Mouse (Mus musculus) MEL (cell line): ENCODE data around the gene Bst2. TPM values are rescaled to one million over a fixed set of nuclear protein-coding genes. Genes with fewer than 3 reads are reported as not detected.

Experiments used
- DNase-seq: peaks from one replicate; pipeline ENCODE4 v3.0.0; 2011; ENCODE audit warnings: low read depth, low spot score
- H3K27ac ChIP-seq: 2 replicates; pipeline ENCODE4 v1.5.1; 2012; ENCODE audit warnings: low read depth, mild to moderate bottlenecking, control low read depth, low read length, moderate library complexity; ENCODE audit not compliant: control insufficient read depth
- H3K27me3 ChIP-seq, 2 experiments: fragments of 150-350 bp in 1 of 2; sonication (generic) in 1 of 2; 2 replicates each; pipeline ENCODE4 v1.6.1; 2012; ENCODE audit warnings: low read length in 2 of 2, mild to moderate bottlenecking in 2 of 2, improper control_type of control experiment in 1 of 2, moderate library complexity in 1 of 2; ENCODE audit not compliant: insufficient read depth in 2 of 2, control insufficient read depth in 1 of 2
- H3K36me3 ChIP-seq, 2 experiments: 2 replicates each; pipeline ENCODE4 v1.6.1; 2012 to 2014; ENCODE audit warnings: low read length in 2 of 2, improper control_type of control experiment in 1 of 2, inconsistent platforms in 1 of 2, mild to moderate bottlenecking in 1 of 2; ENCODE audit not compliant: insufficient read depth in 2 of 2, control insufficient read depth in 1 of 2
- H3K4me1 ChIP-seq, 2 experiments: fragments of 150-350 bp in 1 of 2; sonication (generic) in 1 of 2; 2 replicates each; pipeline ENCODE4 v1.6.1; 2012; ENCODE audit warnings: low read length in 2 of 2, improper control_type of control experiment in 1 of 2, mild to moderate bottlenecking in 1 of 2; ENCODE audit not compliant: insufficient read depth in 2 of 2, control insufficient read depth in 1 of 2
- H3K4me3 ChIP-seq, 2 experiments: fragments of 150-350 bp in 1 of 2; sonication (generic) in 1 of 2; 2 replicates each; pipeline ENCODE4 v1.5.1; 2012; ENCODE audit warnings: low read depth in 2 of 2, low read length in 2 of 2, mild to moderate bottlenecking in 2 of 2, moderate library complexity in 2 of 2, control low read depth in 1 of 2, improper control_type of control experiment in 1 of 2; ENCODE audit not compliant: control insufficient read depth in 1 of 2, insufficient read depth in 1 of 2
- H3K79me2 ChIP-seq: 2 replicates; pipeline ENCODE4 v1.6.1; 2012; ENCODE audit warnings: mild to moderate bottlenecking, low read length, moderate library complexity; ENCODE audit not compliant: control insufficient read depth, poor library complexity, insufficient read depth
- H3K9ac ChIP-seq: 2 replicates; pipeline ENCODE4 v1.6.1; 2012; ENCODE audit warnings: low read depth, mild to moderate bottlenecking, control low read depth, low read length, moderate library complexity; ENCODE audit not compliant: control insufficient read depth, poor library complexity, severe bottlenecking
- H3K9me3 ChIP-seq: fragments of 150-350 bp; sonication (generic); replicated peaks from 2 replicates; pipeline ENCODE4 v1.6.1; 2012; ENCODE audit warnings: mild to moderate bottlenecking, low read length, improper control_type of control experiment, moderate library complexity; ENCODE audit not compliant: insufficient read depth
- BHLHE40 ChIP-seq: IDR thresholded peaks from 2 replicates; pipeline ENCODE4 v1.6.1; 2012; ENCODE audit warnings: low read depth, mild to moderate bottlenecking, inconsistent platforms, low read length, improper control_type of control experiment, borderline replicate concordance
- CHD1 ChIP-seq: IDR thresholded peaks from 2 replicates; pipeline ENCODE4 v1.6.1; 2012; ENCODE audit warnings: low read depth, mild to moderate bottlenecking, inconsistent platforms, low read length, improper control_type of control experiment
- CHD2 ChIP-seq: IDR thresholded peaks from 2 replicates; pipeline ENCODE4 v1.6.1; 2011; ENCODE audit warnings: low read length, improper control_type of control experiment
- CTCF ChIP-seq, 3 experiments: IDR thresholded peaks in 2 of 3; conservative IDR thresholded peaks in 1 of 3; 2 replicates each; pipeline ENCODE4 v1.5.1; 2011 to 2012; ENCODE audit warnings: low read length in 3 of 3, low read depth in 2 of 3, mild to moderate bottlenecking in 2 of 3, improper control_type of control experiment in 1 of 3, inconsistent platforms in 1 of 3, mixed read lengths in 1 of 3, moderate library complexity in 1 of 3; ENCODE audit not compliant: control insufficient read depth in 1 of 3, insufficient read depth in 1 of 3, poor library complexity in 1 of 3, severe bottlenecking in 1 of 3
- E2F4 ChIP-seq: IDR thresholded peaks from 2 replicates; pipeline ENCODE4 v1.6.1; 2011; ENCODE audit warnings: low read depth, low read length, improper control_type of control experiment, borderline replicate concordance
- ELF1 ChIP-seq: IDR thresholded peaks from 2 replicates; pipeline ENCODE4 v1.6.1; 2014; ENCODE audit warnings: low read depth, mild to moderate bottlenecking, inconsistent platforms, low read length, improper control_type of control experiment, moderate library complexity
- EP300 ChIP-seq, 2 experiments: IDR thresholded peaks; 2 replicates each; pipeline ENCODE4 v1.6.1; 2011; ENCODE audit warnings: improper control_type of control experiment in 2 of 2, low read length in 2 of 2, low read depth in 1 of 2, mild to moderate bottlenecking in 1 of 2
- ETS1 ChIP-seq: IDR thresholded peaks from 2 replicates; pipeline ENCODE4 v1.6.1; 2012; ENCODE audit warnings: low read depth, mild to moderate bottlenecking, inconsistent platforms, low read length, improper control_type of control experiment, moderate library complexity
- GATA1 ChIP-seq: IDR thresholded peaks from 2 replicates; pipeline ENCODE4 v1.6.1; 2011; ENCODE audit warnings: low read depth, low read length, improper control_type of control experiment
- HCFC1 ChIP-seq: IDR thresholded peaks from 2 replicates; pipeline ENCODE4 v1.6.1; 2012; ENCODE audit warnings: low read depth, mild to moderate bottlenecking, inconsistent platforms, low read length, improper control_type of control experiment, moderate library complexity
- JUND ChIP-seq: IDR thresholded peaks from 2 replicates; pipeline ENCODE4 v1.6.1; 2011; ENCODE audit warnings: low read depth, mild to moderate bottlenecking, improper control_type of control experiment, low read length
- KAT2A ChIP-seq: conservative IDR thresholded peaks from 2 replicates; pipeline ENCODE4 v1.6.1; 2012; ENCODE audit warnings: low read depth, low read length, improper control_type of control experiment, inconsistent platforms
- MAFK ChIP-seq: IDR thresholded peaks from 2 replicates; pipeline ENCODE4 v1.6.1; 2011; ENCODE audit warnings: low read depth, mild to moderate bottlenecking, low read length, improper control_type of control experiment, borderline replicate concordance
- MAX ChIP-seq: IDR thresholded peaks from 2 replicates; pipeline ENCODE4 v1.6.1; 2011; ENCODE audit warnings: low read length, improper control_type of control experiment
- MEF2A ChIP-seq: IDR thresholded peaks from 2 replicates; pipeline ENCODE4 v1.6.1; 2014; ENCODE audit warnings: low read depth, mild to moderate bottlenecking, inconsistent platforms, low read length, improper control_type of control experiment; ENCODE audit not compliant: poor library complexity, insufficient replicate concordance, severe bottlenecking; ENCODE audit errors: extremely low read depth
- MXI1 ChIP-seq: IDR thresholded peaks from 2 replicates; pipeline ENCODE4 v1.6.1; 2011; ENCODE audit warnings: mild to moderate bottlenecking, low read depth, low read length, improper control_type of control experiment
- MYB ChIP-seq: IDR thresholded peaks from 2 replicates; pipeline ENCODE4 v1.6.1; 2011; ENCODE audit warnings: mild to moderate bottlenecking, low read depth, low read length, improper control_type of control experiment
- NRF1 ChIP-seq: IDR thresholded peaks from 2 replicates; pipeline ENCODE4 v1.6.1; 2014; ENCODE audit warnings: low read depth, mild to moderate bottlenecking, inconsistent platforms, low read length, improper control_type of control experiment, moderate library complexity; ENCODE audit not compliant: poor library complexity, insufficient read depth, severe bottlenecking
- POLR2A ChIP-seq, 2 experiments: IDR thresholded peaks; 2 replicates each; pipeline ENCODE4 v1.6.1; 2011 to 2012; ENCODE audit warnings: low read length in 2 of 2, mild to moderate bottlenecking in 2 of 2, control low read depth in 1 of 2, improper control_type of control experiment in 1 of 2, low read depth in 1 of 2, moderate library complexity in 1 of 2; ENCODE audit not compliant: control insufficient read depth in 1 of 2, insufficient read depth in 1 of 2, poor library complexity in 1 of 2
- POLR2AphosphoS2 ChIP-seq: IDR thresholded peaks from 2 replicates; pipeline ENCODE4 v1.6.1; 2011; ENCODE audit warnings: low read length, improper control_type of control experiment
- POLR2AphosphoS5 ChIP-seq: IDR thresholded peaks from 2 replicates; pipeline ENCODE4 v1.6.1; 2012; ENCODE audit warnings: low read depth, borderline replicate concordance, mild to moderate bottlenecking, inconsistent platforms, low read length, moderate library complexity, mixed read lengths
- RAD21 ChIP-seq: IDR thresholded peaks from 2 replicates; pipeline ENCODE4 v1.6.1; 2011; ENCODE audit warnings: mild to moderate bottlenecking, low read depth, low read length, improper control_type of control experiment
- RCOR1 ChIP-seq: IDR thresholded peaks from 2 replicates; pipeline ENCODE4 v1.6.1; 2012; ENCODE audit warnings: low read depth, mild to moderate bottlenecking, inconsistent platforms, low read length, improper control_type of control experiment
- SIN3A ChIP-seq: IDR thresholded peaks from 2 replicates; pipeline ENCODE4 v1.6.1; 2012; ENCODE audit warnings: low read length, improper control_type of control experiment, inconsistent platforms
- SMC3 ChIP-seq: IDR thresholded peaks from 2 replicates; pipeline ENCODE4 v1.6.1; 2011; ENCODE audit warnings: low read depth, low read length, improper control_type of control experiment
- TAL1 ChIP-seq: IDR thresholded peaks from 2 replicates; pipeline ENCODE4 v1.6.1; 2012; ENCODE audit warnings: mild to moderate bottlenecking, inconsistent platforms, low read length, moderate library complexity, mixed read lengths
- TBP ChIP-seq: IDR thresholded peaks from 2 replicates; pipeline ENCODE4 v1.8.0; 2011; ENCODE audit warnings: low read depth, low read length, improper control_type of control experiment
- UBTF ChIP-seq: IDR thresholded peaks from 2 replicates; pipeline ENCODE4 v1.6.1; 2012; ENCODE audit warnings: low read depth, mild to moderate bottlenecking, inconsistent platforms, low read length, improper control_type of control experiment, moderate library complexity, borderline replicate concordance; ENCODE audit not compliant: insufficient read depth
- USF1 ChIP-seq: IDR thresholded peaks from 2 replicates; pipeline ENCODE4 v1.6.1; 2014; ENCODE audit warnings: low read depth, mild to moderate bottlenecking, inconsistent platforms, low read length, improper control_type of control experiment, moderate library complexity
- USF2 ChIP-seq, 2 experiments: IDR thresholded peaks; 2 replicates each; pipeline ENCODE4 v1.6.1; 2011 to 2012; ENCODE audit warnings: improper control_type of control experiment in 2 of 2, low read length in 2 of 2, borderline replicate concordance in 1 of 2, inconsistent platforms in 1 of 2, low read depth in 1 of 2, mild to moderate bottlenecking in 1 of 2; ENCODE audit not compliant: insufficient read depth in 1 of 2
- ZC3H11A ChIP-seq: IDR thresholded peaks from 2 replicates; pipeline ENCODE4 v1.6.1; 2012; ENCODE audit warnings: low read depth, mild to moderate bottlenecking, inconsistent platforms, low read length, improper control_type of control experiment
- ZKSCAN1 ChIP-seq: IDR thresholded peaks from 2 replicates; pipeline ENCODE4 v1.6.1; 2012; ENCODE audit warnings: low read depth, mild to moderate bottlenecking, inconsistent platforms, low read length, improper control_type of control experiment, moderate library complexity
- ZMIZ1 ChIP-seq: IDR thresholded peaks from 2 replicates; pipeline ENCODE4 v1.6.1; 2012; ENCODE audit warnings: low read depth, mild to moderate bottlenecking, inconsistent platforms, low read length, improper control_type of control experiment, moderate library complexity
- ZNF384 ChIP-seq: IDR thresholded peaks from 2 replicates; pipeline ENCODE4 v1.6.1; 2012; ENCODE audit warnings: low read depth, mild to moderate bottlenecking, inconsistent platforms, low read length, improper control_type of control experiment
- polyA plus RNA-seq, 2 experiments: library from polyadenylated mRNA; stranded (reverse) in 1 of 2; unstranded in 1 of 2; fragments of >175 nt in 1 of 2; fragments of >200 nt in 1 of 2; gene quantifications; 2 replicates each; pipeline versions ENCODE4 v1.2.1 to v1.2.4; 2012; ENCODE audit warnings: low replicate concordance in 2 of 2, low read depth in 1 of 2; ENCODE audit not compliant: insufficient read length in 2 of 2, insufficient read depth in 1 of 2, missing spikeins in 1 of 2
- total RNA-seq: library from RNA; depleted of rRNA; stranded (reverse); fragments of 300-350 nt; gene quantifications from 2 replicates; pipeline ENCODE4 v1.2.3, GENCODE M21; 2012; rRNA removed

Gene Bst2
- total RNA-seq: 41.1 and 49.9 TPM in 2 replicates
- 100 to 1,000 TPM in 1 of 2 experiments, not detected in 1; 125 TPM for polyA plus RNA-seq

DNA sequence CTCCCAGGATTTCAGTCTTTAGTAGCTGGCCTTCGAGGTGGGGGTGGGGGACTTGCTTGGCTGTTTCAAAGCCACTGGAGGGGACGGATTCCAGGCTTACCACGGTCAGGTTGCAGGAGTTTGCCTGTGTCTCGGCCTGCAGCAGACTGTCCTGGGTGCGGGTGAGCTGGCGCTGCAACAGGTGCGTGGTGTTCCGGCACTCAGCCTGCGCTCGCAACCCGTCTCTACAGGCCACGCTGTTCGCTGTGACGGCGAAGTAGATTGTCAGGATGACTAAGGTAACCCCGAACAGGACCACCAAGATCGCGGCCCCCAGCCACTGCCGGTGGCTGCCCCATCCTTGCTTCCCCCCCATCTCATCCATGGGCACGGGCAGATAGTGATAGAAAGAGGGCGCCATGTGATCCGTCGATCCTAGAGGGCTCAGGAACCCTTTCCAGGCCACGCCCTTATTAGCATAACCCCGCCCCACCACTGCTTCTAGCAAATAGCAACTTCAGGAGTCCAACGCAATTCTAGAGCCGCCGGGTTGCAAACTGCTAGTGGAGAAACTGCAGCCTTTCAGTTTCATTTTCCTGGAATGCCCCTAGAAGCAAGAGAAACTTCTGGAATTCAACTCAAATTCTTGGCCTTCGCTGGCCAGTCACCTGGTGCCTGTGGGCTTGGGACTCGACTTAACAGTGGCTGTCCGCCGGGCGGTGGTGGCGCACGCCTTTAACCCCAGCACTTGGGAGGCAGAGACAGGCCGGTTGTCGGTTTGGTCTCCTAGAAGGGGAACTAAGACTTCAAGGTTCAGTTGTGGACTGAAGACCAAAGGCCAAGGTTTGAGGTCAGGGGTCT, at the start of gene Bst2:
Gene Bst2 (minus strand): TSS at position 429 of the 840 bp plus-strand sequence.
- Histone ChIP-seq H3K27me3 (no peaks in the 10 kb centered on the region), H3K27ac (peak within 1 kb of the TSS; percentile 62), H3K36me3 (peaks cover 0 to 7% of the 10 kb centered on the region in 2 experiments; a peak in 2 of 4 replicates), H3K9ac (peak within 1 kb of the TSS; percentile 74), H3K79me2 (peaks cover 1% of the 10 kb centered on the region), H3K4me1 (peaks cover 2 to 11% of the 10 kb centered on the region in 2 experiments; a peak in 2 of 4 replicates), H3K4me3 (peak within 1 kb of the TSS; percentile 66 to 87), H3K9me3 (no peaks in the 10 kb centered on the region)
- peak; percentile 98 for DNase-seq
- TF ChIP-seq ELF1: 0 out of 2 replicates have a peak, but pooled peaks have one; percentile 45
- no peak for TF ChIP-seq MAFK
- no peak for TF ChIP-seq BHLHE40
- TF ChIP-seq USF1: peak; percentile 85
- peak; percentile 76 for TF ChIP-seq HCFC1
- 0 out of 2 replicates have a peak, but pooled peaks have one; percentile 8 for TF ChIP-seq NRF1
- no peak for TF ChIP-seq ZNF384
- no peak for TF ChIP-seq E2F4
- no peak for TF ChIP-seq CHD1
- TF ChIP-seq USF2 (IDR thresholded peaks at IDR 0.05; ENCODE audit: borderline replicate concordance in 1 of 2, insufficient read depth in 1 of 2, low read depth in 1 of 2, low read length in 2 of 2): 0 out of 4 replicates have a peak, but pooled peaks of 1 of the 2 experiments have one; percentile 24
- peak; percentile 74; the same call in 1 of the 2 replicates for TF ChIP-seq TBP
- peak; percentile 76; the same call in 1 of the 2 replicates for TF ChIP-seq POLR2AphosphoS2
- TF ChIP-seq KAT2A: no peak
- no peak for TF ChIP-seq TAL1
- TF ChIP-seq RAD21: no peak
- TF ChIP-seq GATA1: no peak
- peak; percentile 77 for TF ChIP-seq ETS1
- TF ChIP-seq ZKSCAN1: no peak
- TF ChIP-seq CHD2: no peak
- TF ChIP-seq SMC3: no peak
- no peak for TF ChIP-seq POLR2AphosphoS5
- TF ChIP-seq POLR2A (IDR thresholded peaks at IDR 0.05; ENCODE audit: control insufficient read depth in 1 of 2, insufficient read depth in 1 of 2, low read depth in 1 of 2, low read length in 2 of 2, poor library complexity in 1 of 2): peak; percentile 74 to 80; a peak in 3 of 4 replicates
- 0 out of 2 replicates have a peak, but pooled peaks have one; percentile 13 for TF ChIP-seq ZC3H11A
- peak; percentile 10 to 22; a peak in 1 of 4 replicates for TF ChIP-seq EP300 (IDR thresholded peaks at IDR 0.05; ENCODE audit: low read depth in 1 of 2, low read length in 2 of 2)
- TF ChIP-seq MXI1: peak; percentile 94
- TF ChIP-seq MAX: peak; percentile 90
- TF ChIP-seq RCOR1: no peak
- peak; percentile 77; the same call in 1 of the 2 replicates for TF ChIP-seq SIN3A
- no peak for TF ChIP-seq MYB
- TF ChIP-seq UBTF: no peak
- TF ChIP-seq ZMIZ1: peak; percentile 51
- peak in 2 of 3 experiments; percentile 7 to 16; a peak in 1 of 6 replicates for TF ChIP-seq CTCF (IDR thresholded peaks at IDR 0.05 in 2 of 3, conservative IDR thresholded peaks at IDR 0.05 in 1 of 3; ENCODE audit: control insufficient read depth in 1 of 3, insufficient read depth in 1 of 3, low read depth in 2 of 3, low read length in 3 of 3, poor library complexity in 1 of 3, severe bottlenecking in 1 of 3)
- TF ChIP-seq MEF2A: no peak
- no peak for TF ChIP-seq JUND
